Mouse (Mus musculus) megakaryocyte-erythroid progenitor cell, adult 5-6 weeks (primary cell): Measurements from ENCODE around the gene Zswim3. TPM values are rescaled to one million over a fixed set of nuclear protein-coding genes. Genes with fewer than 3 reads are reported as not detected.

ENCODE experiments used
- ATAC-seq: replicated peaks from 2 replicates; pipeline ENCODE4 v1.8.0; 2016; ENCODE audit warnings: mild to moderate bottlenecking, inconsistent platforms; ENCODE audit not compliant: severe bottlenecking, poor library complexity, low FRiP score, low TSS enrichment
- total RNA-seq, 2 experiments: library from RNA; stranded (forward) in 1 of 2; stranded (reverse) in 1 of 2; fragments of 200-1000, 215-1000 nt in 1 of 2; fragments of >200 nt in 1 of 2; fragmentation: Nextera tagmentation in 1 of 2; gene quantifications; 2 replicates each; pipeline ENCODE4 v1.2.3; 2014 to 2017

Gene Zswim3
- total RNA-seq, 2 experiments from 2014 or later = 1.8 to 6.9 TPM

- ATAC-seq = 0 out of 2 replicates have a peak, but pooled peaks have one; percentile 25
Measured at GRCm38 (mm10) chr2:164866741-164867551, 62.0 kb downstream of the Zswim3 start.

GRCm38 (mm10) chr2:164867566-164867965 lies 62.7 kb downstream of the Zswim3 start:
- ATAC-seq = no peak

GRCm38 (mm10) chr2:164868491-164868890 lies 63.6 kb downstream of the Zswim3 start:
- no peak for ATAC-seq

Other genes with a start within 250 kb of the Zswim3 start
- not detected in 2 replicates for gene Wfdc2, start 242.7 kb upstream of the Zswim3 start, total RNA-seq (2014; fragmentation: Nextera tagmentation)
- gene Wfdc2, start 242.7 kb upstream of the Zswim3 start, total RNA-seq (2017) = not detected in 2 replicates
- gene Spint3, start 231.6 kb upstream of the Zswim3 start, total RNA-seq (2014; fragmentation: Nextera tagmentation) = not detected in 2 replicates
- not detected in 2 replicates for gene Spint3, start 231.6 kb upstream of the Zswim3 start, total RNA-seq (2017)
- not detected in 2 replicates for gene Wfdc6a, start 219.7 kb upstream of the Zswim3 start, total RNA-seq (2014; fragmentation: Nextera tagmentation)
- gene Wfdc6a, start 219.7 kb upstream of the Zswim3 start, total RNA-seq (2017) = not detected in 2 replicates
- gene Eppin, start 211.5 kb upstream of the Zswim3 start, total RNA-seq (2014; fragmentation: Nextera tagmentation) = not detected in 2 replicates
- gene Eppin, start 211.5 kb upstream of the Zswim3 start, total RNA-seq (2017) = not detected in 2 replicates
- not detected in 2 replicates for gene Wfdc6b, start 191.6 kb upstream of the Zswim3 start, total RNA-seq (2014; fragmentation: Nextera tagmentation)
- not detected in 2 replicates for gene Wfdc6b, start 191.6 kb upstream of the Zswim3 start, total RNA-seq (2017)
- gene Wfdc8, start 191.5 kb upstream of the Zswim3 start, total RNA-seq (2014; fragmentation: Nextera tagmentation) = not detected in 2 replicates
- gene Wfdc8, start 191.5 kb upstream of the Zswim3 start, total RNA-seq (2017) = not detected in 2 replicates
- not detected in 2 replicates for gene Wfdc16, start 166.3 kb upstream of the Zswim3 start, total RNA-seq (2014; fragmentation: Nextera tagmentation)
- gene Wfdc16, start 166.3 kb upstream of the Zswim3 start, total RNA-seq (2017) = not detected in 2 replicates
- gene Wfdc10, start 149.1 kb upstream of the Zswim3 start, total RNA-seq (2014; fragmentation: Nextera tagmentation) = not detected in 2 replicates
- gene Wfdc10, start 149.1 kb upstream of the Zswim3 start, total RNA-seq (2017) = not detected in 2 replicates
- not detected in 2 replicates for gene Wfdc9, start 148.5 kb upstream of the Zswim3 start, total RNA-seq (2014; fragmentation: Nextera tagmentation)
- not detected in 2 replicates for gene Wfdc9, start 148.5 kb upstream of the Zswim3 start, total RNA-seq (2017)
- gene Wfdc11, start 131.0 kb upstream of the Zswim3 start, total RNA-seq (2014; fragmentation: Nextera tagmentation) = not detected in 2 replicates
- gene Wfdc11, start 131.0 kb upstream of the Zswim3 start, total RNA-seq (2017) = not detected in 2 replicates
- gene Wfdc13, start 120.0 kb upstream of the Zswim3 start, total RNA-seq (2014; fragmentation: Nextera tagmentation) = not detected in 2 replicates
- gene Wfdc13, start 120.0 kb upstream of the Zswim3 start, total RNA-seq (2017) = not detected in 2 replicates
- not detected in 2 replicates for gene Spint4, start 106.6 kb upstream of the Zswim3 start, total RNA-seq (2014; fragmentation: Nextera tagmentation)
- gene Spint4, start 106.6 kb upstream of the Zswim3 start, total RNA-seq (2017) = not detected in 2 replicates
- not detected in 2 replicates for gene Spint5, start 89.8 kb upstream of the Zswim3 start, total RNA-seq (2014; fragmentation: Nextera tagmentation)
- not detected in 2 replicates for gene Spint5, start 89.8 kb upstream of the Zswim3 start, total RNA-seq (2017)
- 2.0 TPM in 1 of 2 replicates, not detected in the other for gene Wfdc3, start 59.2 kb upstream of the Zswim3 start, total RNA-seq (2014; fragmentation: Nextera tagmentation)
- not detected in 2 replicates for gene Wfdc3, start 59.2 kb upstream of the Zswim3 start, total RNA-seq (2017)
- 28.7 and 37.2 TPM in 2 replicates for gene Dnttip1, start 59.1 kb upstream of the Zswim3 start, total RNA-seq (2014; fragmentation: Nextera tagmentation)
- 24.5 and 26.2 TPM in 2 replicates for gene Dnttip1, start 59.1 kb upstream of the Zswim3 start, total RNA-seq (2017)
- 194 and 207 TPM in 2 replicates for gene Ube2c, start 35.2 kb upstream of the Zswim3 start, total RNA-seq (2014; fragmentation: Nextera tagmentation)
- gene Ube2c, start 35.2 kb upstream of the Zswim3 start, total RNA-seq (2017) = 90.6 and 159 TPM in 2 replicates
- not detected in 2 replicates for gene Tnnc2, start 25.1 kb upstream of the Zswim3 start, total RNA-seq (2014; fragmentation: Nextera tagmentation)
- gene Tnnc2, start 25.1 kb upstream of the Zswim3 start, total RNA-seq (2017) = not detected in 2 replicates
- 0.11 and 7.6 TPM in 2 replicates for gene Snx21, start 19.3 kb upstream of the Zswim3 start, total RNA-seq (2014; fragmentation: Nextera tagmentation)
- 0.33 TPM in 1 of 2 replicates, not detected in the other for gene Snx21, start 19.3 kb upstream of the Zswim3 start, total RNA-seq (2017)
- gene Acot8, start 216 bp upstream of the Zswim3 start, total RNA-seq (2014; fragmentation: Nextera tagmentation) = 15.5 and 26.4 TPM in 2 replicates
- gene Acot8, start 216 bp upstream of the Zswim3 start, total RNA-seq (2017) = 10.1 and 17.6 TPM in 2 replicates
- 11.0 and 14.2 TPM in 2 replicates for gene Zswim1, start 17.6 kb downstream of the Zswim3 start, total RNA-seq (2014; fragmentation: Nextera tagmentation)
- 2.5 and 3.3 TPM in 2 replicates for gene Zswim1, start 17.6 kb downstream of the Zswim3 start, total RNA-seq (2017)
- not detected in 2 replicates for gene Spata25, start 23.4 kb downstream of the Zswim3 start, total RNA-seq (2014; fragmentation: Nextera tagmentation)
- not detected in 2 replicates for gene Spata25, start 23.4 kb downstream of the Zswim3 start, total RNA-seq (2017)
- gene Ctsa, start 27.8 kb downstream of the Zswim3 start, total RNA-seq (2014; fragmentation: Nextera tagmentation) = 63.5 and 87.0 TPM in 2 replicates
- gene Ctsa, start 27.8 kb downstream of the Zswim3 start, total RNA-seq (2017) = 40.0 and 58.0 TPM in 2 replicates
- gene Neurl2, start 28.4 kb downstream of the Zswim3 start, total RNA-seq (2014; fragmentation: Nextera tagmentation) = 0.26 and 1.8 TPM in 2 replicates
- gene Neurl2, start 28.4 kb downstream of the Zswim3 start, total RNA-seq (2017) = 2.3 TPM in 1 of 2 replicates, not detected in the other
- not detected in 2 replicates for gene Pltp, start 52.6 kb downstream of the Zswim3 start, total RNA-seq (2014; fragmentation: Nextera tagmentation)
- gene Pltp, start 52.6 kb downstream of the Zswim3 start, total RNA-seq (2017) = not detected in 2 replicates
- 59.0 and 61.7 TPM in 2 replicates for gene Pcif1, start 74.2 kb downstream of the Zswim3 start, total RNA-seq (2014; fragmentation: Nextera tagmentation)
- 13.2 and 16.3 TPM in 2 replicates for gene Pcif1, start 74.2 kb downstream of the Zswim3 start, total RNA-seq (2017)
- 23.5 and 27.2 TPM in 2 replicates for gene Zfp335, start 106.7 kb downstream of the Zswim3 start, total RNA-seq (2014; fragmentation: Nextera tagmentation)
- gene Zfp335, start 106.7 kb downstream of the Zswim3 start, total RNA-seq (2017) = 5.8 and 8.6 TPM in 2 replicates
- 7.1 TPM in 1 of 2 replicates, not detected in the other for gene Mmp9, start 135.7 kb downstream of the Zswim3 start, total RNA-seq (2014; fragmentation: Nextera tagmentation)
- gene Mmp9, start 135.7 kb downstream of the Zswim3 start, total RNA-seq (2017) = 0.65 and 2.0 TPM in 2 replicates
- gene Slc12a5, start 155.7 kb downstream of the Zswim3 start, total RNA-seq (2014; fragmentation: Nextera tagmentation) = 0.35 TPM in 1 of 2 replicates, not detected in the other
- gene Slc12a5, start 155.7 kb downstream of the Zswim3 start, total RNA-seq (2017) = 0.34 and 0.61 TPM in 2 replicates
- gene Ncoa5, start 229.8 kb downstream of the Zswim3 start, total RNA-seq (2014; fragmentation: Nextera tagmentation) = 38.4 and 44.2 TPM in 2 replicates
- 41.2 and 42.4 TPM in 2 replicates for gene Ncoa5, start 229.8 kb downstream of the Zswim3 start, total RNA-seq (2017)